Mouse (Mus musculus) cerebellum, adult 11-12 months (tissue): ENCODE data around the gene Ube2z.

Experiments
- DNase-seq: peaks from one replicate; pipeline ENCODE4 v3.0.0; 2022

The Ube2z gene

GRCm38 (mm10) chr11:96050854-96051253 lies 14.3 kb downstream of the Ube2z start:
- no peak for DNase-seq

DNA sequence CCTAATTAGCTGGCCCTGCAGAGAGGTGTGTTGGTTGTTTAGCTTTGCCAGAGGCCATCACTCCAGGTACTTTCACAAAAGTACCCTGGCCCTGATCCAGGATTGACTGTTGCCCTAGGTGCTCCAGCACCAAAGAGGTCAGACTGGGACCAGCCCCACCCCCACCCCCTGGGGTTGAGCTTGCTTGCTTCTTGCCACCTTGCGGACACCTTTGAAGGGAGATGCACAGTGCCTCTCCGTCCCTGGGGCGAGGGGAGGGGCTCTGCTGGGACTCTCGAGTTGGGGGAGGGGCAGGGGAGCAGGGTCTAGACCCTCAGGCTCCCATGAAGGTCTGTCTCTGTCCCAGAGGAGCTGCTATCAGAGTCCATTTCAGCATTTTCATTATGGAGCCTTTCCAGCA lies 15.2 kb downstream of the Ube2z start:
- no peak for DNase-seq

DNA sequence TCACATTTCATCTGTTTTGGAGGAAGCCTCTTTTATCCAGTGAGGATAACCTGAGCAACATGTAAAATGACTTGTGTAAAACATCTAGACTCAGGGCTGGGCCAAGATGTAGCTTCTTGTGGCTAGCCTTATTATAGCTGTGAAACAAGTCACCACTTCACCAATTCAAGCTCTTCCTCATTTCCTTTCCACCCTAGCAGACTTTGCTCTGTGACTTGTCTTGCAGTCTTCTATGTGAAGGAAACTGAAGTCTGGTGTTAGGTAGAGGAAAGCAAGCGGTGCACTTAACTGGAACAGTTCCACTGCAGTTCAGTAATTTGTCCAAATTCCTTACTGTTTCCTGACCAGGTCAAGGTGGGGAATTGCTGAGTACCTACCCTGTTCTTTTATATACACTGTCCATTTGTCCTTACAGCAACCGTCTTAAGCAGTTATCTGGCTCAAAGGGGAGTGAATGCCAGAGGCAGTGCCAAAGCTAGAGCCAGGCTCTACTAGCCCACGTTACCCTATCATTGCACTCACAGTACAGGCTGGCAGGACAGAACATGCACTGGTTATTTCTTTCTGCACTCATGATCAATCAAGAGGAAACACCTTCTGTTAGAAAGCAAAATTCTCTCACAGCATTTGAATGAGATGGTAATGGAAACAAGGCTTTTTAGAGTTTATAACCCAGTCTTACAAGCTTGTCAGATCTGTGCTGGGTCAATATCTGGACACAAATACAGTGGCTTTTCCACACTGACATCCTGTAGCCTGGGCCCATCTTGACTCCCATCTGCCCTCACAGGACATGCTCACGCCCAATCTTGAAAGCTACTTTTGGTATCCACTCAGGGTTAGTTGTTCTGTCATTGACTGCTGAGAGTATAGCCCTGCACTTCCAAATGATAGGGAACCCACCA lies 17.5 kb downstream of the Ube2z start:
- no peak for DNase-seq

DNA sequence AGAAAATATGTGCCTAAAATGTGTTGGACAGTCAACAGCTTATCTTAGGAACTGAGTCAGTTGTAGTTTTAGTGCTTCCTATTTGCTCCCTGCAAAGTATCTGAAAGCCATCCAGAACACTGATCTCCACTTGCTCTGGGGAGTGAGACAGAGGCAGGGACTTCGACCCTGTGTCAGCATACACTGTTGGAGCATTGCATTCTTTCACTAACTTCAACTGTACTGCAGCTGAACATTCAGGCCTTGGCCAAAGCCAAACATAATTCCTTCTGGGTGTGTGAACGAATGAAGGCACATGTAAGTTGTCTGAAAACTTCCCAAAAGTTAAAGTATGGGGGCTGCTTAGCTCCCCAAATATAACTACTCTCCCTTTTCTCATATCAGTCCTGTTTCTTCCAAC lies 18.4 kb downstream of the Ube2z start:
- no peak for DNase-seq

GRCm38 (mm10) chr11:96046028-96046427 lies 19.2 kb downstream of the Ube2z start:
- no peak for DNase-seq

- DNase-seq, result no peak
These were observed 20.2 kb downstream of the Ube2z start for GRCm38 (mm10) chr11:96044803-96045567.

DNA sequence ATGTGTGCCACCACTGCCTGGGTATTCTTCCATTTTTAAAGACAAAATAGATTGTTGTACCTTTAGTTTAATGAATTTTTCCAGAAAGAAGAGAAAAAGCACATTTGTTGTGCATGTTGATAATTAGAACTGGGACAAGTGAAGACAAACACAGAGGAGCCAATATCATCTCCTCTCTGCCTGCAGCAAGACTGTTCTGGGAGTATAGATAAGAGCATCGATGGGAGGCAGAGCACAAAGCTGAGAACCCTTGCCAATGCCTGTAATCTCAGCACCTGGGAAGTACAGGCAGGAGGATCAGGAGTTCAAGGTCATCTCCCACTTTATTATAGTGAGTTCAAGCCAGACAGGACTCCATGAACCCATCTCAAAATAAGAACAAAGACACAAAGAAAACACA lies 26.6 kb downstream of the Ube2z start:
- no peak for DNase-seq

GRCm38 (mm10) chr11:96037499-96037898 lies 27.7 kb downstream of the Ube2z start:
- DNase-seq, result no peak

DNA sequence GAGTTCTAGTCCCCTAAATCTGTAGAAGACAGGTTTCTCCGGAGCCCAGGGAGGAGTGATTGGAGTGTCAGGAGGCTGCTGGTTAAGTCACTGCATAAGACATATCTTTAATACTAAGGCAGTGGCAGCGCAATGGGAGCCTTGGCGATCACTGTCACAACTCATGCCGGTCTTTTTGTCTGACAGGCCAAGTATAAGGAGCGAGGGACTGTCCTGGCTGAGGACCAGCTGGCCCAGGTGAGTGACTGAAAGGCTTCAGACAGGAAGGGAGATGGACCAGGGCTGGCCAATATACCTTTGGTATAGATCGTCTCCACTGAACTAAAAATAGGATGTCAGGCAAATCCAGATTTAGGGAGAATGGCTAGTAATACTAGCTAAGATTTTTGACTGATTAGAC lies 30.1 kb downstream of the Ube2z start:
- peak; percentile 36 for DNase-seq

GRCm38 (mm10) chr11:96034596-96035052 lies 30.6 kb downstream of the Ube2z start, which contains the start of gene Snf8:
Gene Snf8, plus strand, starts transcription at chr11:96034885.
- DNase-seq, result peak; percentile 91

- no peak for DNase-seq
These were observed 31.1 kb downstream of the Ube2z start for GRCm38 (mm10) chr11:96034116-96034515.

- no peak for DNase-seq
These were observed 31.9 kb downstream of the Ube2z start for GRCm38 (mm10) chr11:96033264-96033663.

DNA sequence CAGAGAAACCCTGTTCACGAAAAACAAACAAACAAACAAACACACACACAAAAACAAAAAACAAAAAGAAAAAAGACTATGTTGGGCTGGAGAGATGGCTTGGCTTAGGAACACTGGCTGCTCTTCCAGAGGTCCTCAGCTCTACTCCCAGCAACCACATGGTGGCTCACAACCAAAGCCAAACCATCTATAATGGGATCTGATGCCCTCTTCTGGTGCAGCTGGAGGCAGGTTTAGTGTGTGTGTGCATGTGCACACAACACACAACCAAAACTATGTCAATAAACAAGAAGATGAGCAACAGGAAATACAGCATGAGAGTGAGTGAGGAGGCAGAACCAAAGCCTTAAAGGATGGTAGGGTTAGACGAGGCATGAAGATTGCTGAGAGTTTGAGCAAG lies 33.5 kb downstream of the Ube2z start:
- DNase-seq, result no peak

DNA sequence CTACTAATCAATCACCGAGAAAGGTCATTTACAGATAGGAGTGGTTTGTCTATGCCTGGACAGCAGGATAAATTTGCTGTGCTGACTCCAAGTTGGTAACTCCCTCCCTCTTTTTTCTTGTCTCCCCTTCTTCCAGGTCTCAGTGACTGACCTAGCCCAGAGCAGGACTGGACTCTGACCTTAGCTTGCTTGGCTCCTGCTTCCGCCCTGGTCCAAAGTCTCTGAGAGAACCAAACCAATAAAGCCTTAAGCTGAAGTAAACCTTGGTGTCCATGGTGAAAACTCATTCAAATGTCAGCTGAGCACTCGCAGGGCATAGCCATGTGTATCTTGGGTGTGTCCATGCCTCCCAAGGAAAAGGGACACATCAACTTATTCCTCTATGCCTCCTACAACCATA lies 34.6 kb downstream of the Ube2z start:
- no peak for DNase-seq

DNA sequence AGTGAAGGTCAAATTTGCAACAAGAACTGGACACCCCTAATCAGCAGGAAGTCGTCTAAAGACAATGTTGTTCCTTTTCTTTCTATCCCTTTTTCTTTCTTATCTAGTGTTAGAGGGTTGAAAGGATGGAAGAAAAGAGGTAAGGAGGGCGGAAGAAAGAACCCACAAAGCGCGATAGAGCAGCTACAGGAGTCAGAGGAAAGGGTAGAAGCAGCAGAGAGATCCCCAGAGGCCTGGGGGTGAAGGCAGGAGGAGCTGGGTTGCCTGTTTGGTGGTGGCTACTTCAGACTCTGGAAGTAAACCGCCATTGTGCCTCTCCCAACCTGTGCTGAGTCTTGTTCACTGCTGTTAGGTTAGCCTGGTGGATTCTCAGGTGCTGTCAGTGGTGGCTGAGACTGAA lies 37.1 kb downstream of the Ube2z start:
- no peak for DNase-seq

- DNase-seq, result no peak
These were observed 44.6 kb downstream of the Ube2z start for GRCm38 (mm10) chr11:96020622-96021021.

GRCm38 (mm10) chr11:96017941-96018351 lies 47.2 kb downstream of the Ube2z start:
- DNase-seq, result no peak

DNA sequence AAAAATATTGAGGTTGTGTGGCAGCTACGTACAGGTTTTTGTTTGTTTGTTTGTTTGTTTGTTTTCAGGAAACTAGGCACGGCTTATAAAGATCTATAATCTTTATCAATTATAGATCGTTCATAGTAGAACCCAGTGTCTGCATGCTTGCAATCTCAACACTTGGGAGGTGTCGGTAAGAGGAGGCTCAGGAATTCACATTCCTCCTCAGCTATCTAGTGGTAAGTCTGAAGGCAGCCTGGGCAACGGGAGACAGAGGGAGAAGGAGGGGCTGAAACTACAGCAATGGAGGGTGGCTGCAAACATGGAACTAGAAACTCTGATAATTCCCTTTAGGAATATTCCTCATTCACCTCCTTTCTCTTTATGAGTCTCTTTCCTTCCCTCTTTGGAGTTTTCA lies 49.8 kb downstream of the Ube2z start:
- no peak for DNase-seq

GRCm38 (mm10) chr11:96011982-96012381 lies 53.2 kb downstream of the Ube2z start:
- DNase-seq, result no peak

DNA sequence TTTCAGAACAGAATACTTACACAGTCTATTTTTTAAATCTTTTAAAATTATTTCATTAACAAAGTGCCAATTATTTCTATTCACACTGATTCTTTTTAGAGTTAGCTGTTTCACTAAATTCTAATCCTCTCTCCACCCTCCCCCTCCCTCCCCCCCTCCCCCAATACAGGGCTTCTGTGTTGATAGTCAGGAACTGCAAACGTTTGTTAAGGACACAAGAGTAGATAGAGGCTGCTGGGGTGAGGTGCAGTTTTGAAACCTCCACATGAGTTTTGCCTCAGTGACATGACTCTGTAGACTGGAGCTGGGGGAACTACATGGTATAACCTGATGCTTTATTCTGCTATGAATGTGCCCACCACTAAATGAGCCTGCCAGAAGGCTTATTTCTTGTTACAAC lies 56.4 kb downstream of the Ube2z start:
- DNase-seq, result no peak

DNA sequence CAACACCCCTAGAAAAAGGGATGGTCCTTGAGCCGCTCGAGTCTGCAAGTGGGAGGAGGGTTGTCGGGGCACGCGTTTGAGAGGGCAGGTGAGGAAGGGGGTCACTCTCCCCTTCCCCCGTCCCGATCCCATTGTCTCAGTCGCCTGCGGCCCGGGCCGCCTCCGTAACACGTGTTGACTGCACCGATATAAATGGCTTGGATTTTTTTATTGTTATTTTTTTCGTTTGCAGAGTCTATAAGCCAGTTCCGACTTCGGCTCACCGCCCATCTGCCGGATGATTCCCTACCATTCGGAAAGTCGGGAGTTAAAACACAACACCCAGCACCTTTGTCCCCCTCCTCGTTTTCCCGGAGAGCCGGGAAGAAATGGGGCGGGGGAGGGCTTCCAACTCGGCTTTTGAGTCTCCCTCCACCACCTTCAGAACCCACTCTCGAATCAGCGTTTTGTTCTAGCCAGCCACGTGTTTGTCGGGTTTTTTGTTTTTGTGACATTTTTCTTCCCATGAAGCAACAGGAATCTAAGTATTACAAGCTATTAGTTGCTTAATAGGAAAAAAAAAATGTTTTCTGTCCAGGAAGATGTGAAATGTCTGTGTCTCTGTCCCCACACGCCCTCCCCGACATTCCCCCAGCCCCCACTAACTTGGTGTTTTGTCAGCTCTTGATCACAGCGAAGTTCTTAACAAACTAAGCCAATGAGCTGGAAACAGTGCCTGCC lies 57.5 kb downstream of the Ube2z start:
- DNase-seq, result no peak

DNA sequence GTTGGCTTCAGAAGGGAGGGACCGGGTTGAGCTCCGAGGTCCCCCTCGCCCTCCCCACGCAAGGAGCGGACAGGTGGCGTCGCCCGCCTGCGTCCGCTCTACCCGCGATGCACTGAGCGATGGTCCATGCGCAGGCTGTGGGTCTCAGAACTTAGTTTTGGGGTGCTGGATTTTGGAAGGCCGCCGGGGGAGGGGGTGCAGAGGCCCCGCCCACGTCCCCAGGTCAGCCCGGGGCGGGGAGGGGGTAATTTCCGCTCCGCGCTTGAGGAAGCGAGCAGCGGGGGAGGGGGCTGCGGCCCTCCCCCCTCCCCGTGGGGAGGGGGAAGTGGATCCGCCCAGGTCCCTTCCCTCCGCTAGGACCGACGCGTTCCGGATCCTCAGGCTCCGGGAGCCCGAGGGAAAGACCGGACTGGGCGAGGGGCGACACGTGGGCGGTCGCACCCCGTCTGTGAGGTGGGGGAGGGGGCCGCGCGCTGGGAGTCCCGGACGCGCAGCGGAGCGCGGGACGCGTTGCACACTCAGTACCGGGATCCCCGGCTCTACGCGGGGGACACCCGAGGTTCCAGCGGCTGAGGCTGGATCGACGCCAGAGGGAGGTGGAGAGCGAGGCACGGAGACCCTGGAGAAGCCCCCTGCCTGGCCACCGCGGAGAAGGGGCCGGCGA lies 58.2 kb downstream of the Ube2z start:
- DNase-seq, result no peak

DNA sequence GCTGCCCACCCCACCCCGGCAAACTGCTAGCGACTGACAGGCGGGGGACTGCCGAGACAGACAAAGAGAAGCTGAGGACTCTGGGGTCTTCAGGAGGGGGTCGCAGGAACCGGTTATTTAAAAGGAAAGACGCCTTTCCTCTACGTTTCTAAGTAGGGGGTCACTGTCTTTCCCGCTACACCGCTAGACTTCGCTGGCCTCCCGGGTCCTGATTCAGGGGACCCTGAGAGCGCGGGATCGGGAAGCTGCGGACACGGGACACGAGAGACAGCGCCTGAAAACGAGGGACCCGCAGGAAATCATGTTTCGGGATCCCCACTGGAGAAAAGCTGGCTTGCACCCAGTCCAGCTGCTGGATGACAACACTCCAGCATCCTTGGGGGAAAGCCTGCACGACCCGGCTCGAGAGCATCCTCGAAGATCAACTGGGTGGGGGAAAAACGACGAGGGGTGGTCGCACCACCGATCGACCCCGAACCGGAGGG lies 58.8 kb downstream of the Ube2z start:
- DNase-seq, result no peak
